Mouse (Mus musculus) right cerebral cortex, postnatal 36 days (tissue): ENCODE data around the gene Gpr179.

Experiments used
- DNase-seq, 2 experiments: peaks; one replicate each; pipeline ENCODE4 v3.0.0; 2022; ENCODE audit warnings: low spot score in 2 of 2, mixed read lengths in 1 of 2

Gene Gpr179

DNA sequence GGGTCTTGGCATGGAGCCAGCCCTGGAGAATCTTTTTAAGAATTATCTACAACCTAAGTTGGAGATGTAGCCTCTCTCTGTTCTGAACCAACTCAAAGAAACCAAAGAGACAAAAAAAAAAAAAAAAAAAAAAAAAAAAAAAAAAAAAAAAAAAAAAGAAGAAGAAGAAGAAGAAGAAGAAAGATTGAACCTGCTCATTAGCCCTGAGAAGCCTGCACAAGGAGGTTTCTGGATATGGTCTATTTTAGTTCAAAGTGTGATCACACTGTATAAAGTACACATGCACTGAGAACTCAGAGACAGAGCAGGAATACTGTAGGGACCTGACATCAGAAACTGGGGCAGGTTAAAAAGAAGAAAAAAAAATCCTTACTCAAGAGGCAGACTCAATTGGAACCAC is 64.2 kb downstream of the Gpr179 start:
- no peak for DNase-seq

DNA sequence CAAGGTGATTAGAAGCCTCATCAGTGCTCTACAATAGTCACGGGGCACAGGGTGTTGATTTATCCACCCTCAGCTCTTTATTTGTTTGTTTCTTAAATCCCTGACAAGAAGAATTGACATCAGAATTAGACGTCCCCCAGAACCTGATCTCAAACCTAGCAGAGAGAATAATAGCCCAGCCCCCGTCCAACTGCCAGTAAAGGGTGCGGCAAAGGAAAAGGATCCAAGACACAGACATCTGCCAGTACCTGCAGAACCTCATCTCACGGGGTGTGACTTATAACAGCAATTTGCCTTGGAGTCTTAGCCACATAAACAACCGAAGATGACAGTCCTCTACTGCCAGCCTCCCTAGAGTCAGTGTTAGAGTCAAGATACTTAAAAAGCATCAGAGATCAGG is 64.9 kb downstream of the Gpr179 start:
- DNase-seq = no peak

- no peak for DNase-seq
These were observed 65.8 kb downstream of the Gpr179 start for GRCm38 (mm10) chr11:97285852-97286775.

DNA sequence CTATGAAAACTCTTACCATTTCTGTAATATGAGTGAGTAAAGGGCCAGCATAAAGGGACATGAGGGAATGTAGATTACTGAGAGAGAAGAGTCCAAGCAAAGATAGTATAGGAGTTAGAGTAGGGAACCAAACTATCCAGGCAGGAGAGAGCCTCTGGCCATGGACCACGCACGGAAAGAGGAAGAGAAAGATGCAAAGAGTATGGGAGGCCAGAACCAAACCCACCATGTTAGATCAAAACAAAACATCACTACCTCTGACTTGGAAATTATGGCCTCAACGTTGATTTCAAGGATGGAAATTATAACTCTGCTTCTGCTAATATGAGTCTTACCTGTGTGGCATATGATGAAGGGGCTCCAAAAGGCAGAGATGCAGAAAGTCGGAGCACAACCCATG is 67.0 kb downstream of the Gpr179 start:
- DNase-seq = no peak

DNA sequence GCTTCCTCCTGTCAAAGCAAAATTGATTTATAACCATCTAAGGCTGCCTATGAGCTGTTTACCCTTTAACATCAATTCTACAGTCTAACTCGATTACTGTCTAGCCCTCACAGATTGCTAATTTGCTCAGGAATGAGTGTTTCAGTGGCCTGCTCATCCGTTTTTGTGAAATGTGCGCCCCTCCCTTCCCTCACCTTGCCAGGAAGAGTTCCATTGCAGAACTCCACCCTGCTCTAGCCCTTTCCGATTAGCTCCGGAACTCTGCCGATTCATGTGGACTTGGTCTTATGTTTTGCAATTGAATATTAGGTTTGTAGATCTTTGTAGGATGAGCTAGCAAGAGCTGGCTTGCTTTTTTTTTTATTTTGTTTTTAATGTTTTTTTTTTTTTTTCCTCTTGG is 69.7 kb downstream of the Gpr179 start:
- no peak for DNase-seq
